Mouse (Mus musculus) megakaryocyte-erythroid progenitor cell, adult 5-6 weeks (primary cell): ENCODE measurements around the gene Serpina3m. TPM values are rescaled to one million over a fixed set of nuclear protein-coding genes. Genes with fewer than 3 reads are reported as not detected.
"Not testable (repeated sequence)": the region's sequence is repeated elsewhere in the genome, so short reads cannot be mapped to it uniquely, and the experiment has no call there.

Source experiments
- ATAC-seq: replicated peaks from 2 replicates; pipeline ENCODE4 v1.8.0; 2016; ENCODE audit warnings: mild to moderate bottlenecking, inconsistent platforms; ENCODE audit not compliant: severe bottlenecking, poor library complexity, low FRiP score, low TSS enrichment
- total RNA-seq, 2 experiments: library from RNA; stranded (forward) in 1 of 2; stranded (reverse) in 1 of 2; fragments of 200-1000, 215-1000 nt in 1 of 2; fragments of >200 nt in 1 of 2; fragmentation: Nextera tagmentation in 1 of 2; gene quantifications; 2 replicates each; pipeline ENCODE4 v1.2.3; 2014 to 2017

The Serpina3m gene
- total RNA-seq, 2 experiments from 2014 or later: not detected

GRCm38 (mm10) chr12:104385987-104386386, 47.7 kb downstream of the Serpina3m start:
- not testable (repeated sequence) for ATAC-seq

DNA sequence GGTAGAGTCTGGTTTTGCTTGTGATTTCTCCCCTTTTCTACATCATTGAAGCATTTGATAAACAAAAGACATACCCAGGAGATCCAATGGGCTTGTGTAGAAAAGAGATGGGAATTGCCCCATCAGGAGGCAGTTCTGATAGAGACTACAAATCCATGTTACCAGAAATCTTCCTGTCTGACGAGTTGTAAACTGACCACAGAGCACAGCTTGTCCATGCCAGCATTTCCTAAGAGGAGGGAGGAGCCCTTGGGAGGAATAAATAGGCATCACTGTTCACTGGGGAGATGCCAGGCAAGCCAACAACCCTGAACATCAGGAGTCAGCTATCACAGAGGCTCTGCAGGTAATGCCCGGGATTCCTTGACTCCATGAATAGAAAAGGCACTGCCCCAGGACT, 48.6 kb downstream of the Serpina3m start:
- not testable (repeated sequence) for ATAC-seq

DNA sequence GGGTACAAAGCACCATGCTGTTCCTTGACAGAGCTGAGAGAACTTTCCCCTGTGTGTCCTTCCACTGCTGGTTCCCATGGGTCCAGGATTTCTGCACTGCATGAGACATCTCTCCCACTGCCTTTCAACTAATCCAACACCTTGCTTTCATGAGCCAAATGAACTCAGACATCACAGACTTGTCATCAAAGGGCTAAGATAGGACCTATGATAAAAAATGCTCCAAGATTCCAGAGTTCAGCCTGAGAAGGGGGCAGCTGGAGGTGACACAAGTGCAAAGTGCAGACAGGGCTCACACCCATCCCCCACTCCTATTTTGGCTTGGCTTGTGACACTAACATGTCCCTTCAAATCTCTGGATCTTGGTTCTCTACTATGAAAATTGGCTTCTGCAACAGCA, 50.2 kb downstream of the Serpina3m start:
- no peak for ATAC-seq

DNA sequence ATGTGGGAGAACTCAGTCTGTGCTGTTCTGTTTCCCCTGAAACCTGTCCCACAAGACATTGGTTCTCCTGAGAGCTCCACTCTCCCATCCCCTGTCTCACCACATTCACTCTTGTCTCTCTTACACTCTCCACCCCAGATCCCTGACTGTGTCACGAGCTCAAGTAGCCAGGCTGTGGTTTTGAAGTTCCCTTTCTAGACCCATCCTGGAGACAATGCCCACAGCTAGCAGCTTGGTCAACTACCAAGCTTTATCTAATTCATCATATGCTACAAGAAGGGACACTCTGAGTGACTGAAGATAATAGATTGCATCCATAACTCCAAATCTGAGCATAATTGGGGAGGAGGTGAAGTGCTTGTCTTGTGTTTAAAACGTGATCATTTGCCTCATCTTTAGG, 52.8 kb downstream of the Serpina3m start:
- ATAC-seq: not testable (repeated sequence)

- ATAC-seq: no peak
Observed at GRCm38 (mm10) chr12:104403968-104404367, 65.7 kb downstream of the Serpina3m start.

DNA sequence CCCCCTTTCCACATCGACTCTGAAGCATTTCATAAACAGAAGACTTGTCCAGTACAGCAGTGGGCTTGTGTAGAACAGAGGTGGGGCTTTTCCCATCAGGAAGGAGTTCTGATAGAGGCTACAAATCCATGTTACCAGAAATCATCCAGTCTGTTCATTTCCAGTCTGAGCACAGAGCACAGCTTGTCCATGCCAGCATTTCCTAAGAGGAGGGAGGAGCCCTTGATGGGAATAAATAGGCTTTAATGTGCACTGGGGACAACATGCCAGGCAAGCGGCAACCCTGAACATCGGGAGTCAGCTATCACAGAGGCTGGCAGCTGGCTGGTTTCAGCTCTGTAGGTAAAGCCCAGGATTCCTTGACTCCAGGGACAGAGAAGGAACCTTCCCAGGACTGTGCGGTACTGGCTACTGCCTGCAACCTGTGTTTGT, 68.2 kb downstream of the Serpina3m start, which contains the start of gene Serpina3n:
Gene Serpina3n (plus strand): TSS at position 276 of the 432 bp plus-strand sequence.
- no peak for ATAC-seq

DNA sequence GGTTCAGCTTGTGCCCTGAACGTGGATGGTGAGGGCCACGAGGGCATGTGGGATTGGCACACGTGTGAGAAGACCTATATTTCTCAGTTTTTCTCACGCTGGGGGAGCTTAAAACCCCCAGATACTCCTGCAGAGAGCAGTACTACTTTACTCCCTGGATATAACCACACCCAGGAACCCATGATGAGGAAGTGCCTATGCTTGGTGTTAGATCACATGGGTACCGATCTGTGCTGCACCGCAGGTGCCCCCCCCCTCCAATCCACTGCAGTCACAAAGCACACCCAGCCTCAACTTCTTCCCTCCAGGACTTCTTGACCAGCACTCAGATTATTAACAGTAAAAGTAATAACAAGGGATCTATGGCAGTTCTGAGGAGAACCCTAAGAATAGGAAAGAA, 74.2 kb downstream of the Serpina3m start:
- ATAC-seq: no peak

GRCm38 (mm10) chr12:104414576-104414975, 76.3 kb downstream of the Serpina3m start:
- no peak for ATAC-seq

GRCm38 (mm10) chr12:104415625-104416315, 77.5 kb downstream of the Serpina3m start:
- ATAC-seq: no peak

DNA sequence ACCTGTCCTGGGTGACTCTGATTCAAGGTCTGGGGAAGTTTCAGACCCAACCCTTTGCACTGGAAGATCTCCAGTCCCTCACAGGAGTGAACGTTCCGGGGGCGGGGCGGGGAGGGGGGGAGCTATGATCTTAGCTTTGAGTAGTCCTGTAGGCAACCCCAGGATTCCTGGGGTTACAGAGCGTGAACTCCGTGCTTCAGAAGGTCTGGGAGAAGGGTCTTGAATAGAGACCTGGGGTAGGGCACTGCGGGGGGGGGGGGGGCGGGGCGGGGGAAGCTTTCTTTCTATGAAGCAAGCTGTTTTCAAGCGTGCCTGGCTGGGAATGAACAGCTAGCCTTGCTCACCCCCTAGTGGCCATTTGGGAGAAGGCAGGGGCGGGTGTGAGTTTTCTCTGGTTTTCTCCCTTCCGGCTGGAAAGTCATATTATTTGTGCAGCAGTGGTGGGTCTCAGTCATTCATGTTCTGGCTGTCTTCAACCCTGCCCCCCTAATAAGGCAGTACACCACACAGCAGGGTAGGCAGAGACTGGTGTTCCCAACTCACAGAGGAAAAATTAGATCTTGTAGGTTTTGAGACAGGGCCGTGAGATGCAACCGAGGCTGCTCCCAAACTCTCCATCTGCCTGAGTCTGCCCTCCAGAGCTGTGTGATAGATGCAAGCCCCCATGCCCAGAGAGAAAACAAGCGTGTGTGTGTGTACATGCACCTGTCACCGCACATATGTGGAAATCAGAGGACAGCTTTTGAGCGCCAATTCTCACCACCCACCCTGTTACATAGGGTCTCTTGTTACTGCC, 80.3 kb downstream of the Serpina3m start:
- ATAC-seq: peak; percentile 66

DNA sequence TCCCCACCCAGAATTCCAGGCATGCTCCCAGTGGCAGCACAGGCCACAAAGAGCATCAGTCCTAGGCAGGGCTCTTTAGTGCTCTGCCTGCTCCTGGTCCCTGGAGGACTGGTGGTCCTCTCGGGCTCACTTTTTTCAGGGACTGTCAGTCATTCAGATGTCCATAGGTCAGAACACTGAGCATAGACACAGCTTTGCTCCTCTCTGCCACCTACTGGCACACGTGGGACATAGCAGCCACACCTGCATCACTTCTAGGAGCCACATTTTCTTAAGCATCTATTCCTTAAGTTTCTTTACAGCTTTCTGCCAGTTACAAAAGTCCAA, 80.8 kb downstream of the Serpina3m start:
- peak; percentile 70 for ATAC-seq

- ATAC-seq: no peak
Observed at GRCm38 (mm10) chr12:104422615-104423392, 84.5 kb downstream of the Serpina3m start.

DNA sequence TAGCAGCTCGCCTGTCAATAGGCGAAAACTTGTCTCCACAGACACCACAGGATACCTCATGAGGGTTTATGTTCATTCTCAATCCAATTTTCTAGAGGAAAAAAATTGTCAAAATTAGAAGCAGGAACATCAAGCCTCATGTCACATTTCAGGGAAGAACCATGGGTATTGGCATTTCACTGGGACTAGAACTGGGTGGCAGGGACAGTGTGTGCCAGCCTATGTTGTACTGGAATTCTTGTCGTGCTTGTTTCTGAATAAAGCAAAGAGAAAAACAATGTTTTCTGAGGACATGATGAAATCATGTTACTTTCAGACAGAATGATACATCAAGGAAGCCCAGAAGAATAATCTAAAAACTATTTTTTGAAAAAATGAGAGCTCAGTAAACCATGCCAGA, 87.3 kb downstream of the Serpina3m start:
- ATAC-seq: no peak

- ATAC-seq: peak; percentile 82
Observed at GRCm38 (mm10) chr12:104426915-104427314, 88.6 kb downstream of the Serpina3m start.

DNA sequence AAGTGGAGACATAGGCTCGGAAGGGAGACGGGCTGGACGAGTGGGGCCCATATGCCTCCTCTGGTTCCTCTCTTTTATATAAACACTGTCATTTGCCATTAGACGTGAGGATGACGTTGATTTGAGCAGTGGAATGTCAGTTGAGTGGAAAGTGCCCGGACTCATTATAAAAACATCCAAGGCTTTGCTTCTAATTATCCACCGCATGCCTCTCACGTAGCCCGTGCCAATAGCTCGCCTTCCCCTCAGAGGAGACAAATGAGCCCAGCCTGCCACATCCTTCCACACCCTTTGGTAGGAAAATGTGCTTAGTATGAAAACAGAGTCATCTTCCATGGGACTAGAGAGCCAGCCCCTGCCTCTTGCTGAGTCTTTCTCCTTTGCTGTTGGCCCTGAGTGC, 93.1 kb downstream of the Serpina3m start:
- no peak for ATAC-seq

DNA sequence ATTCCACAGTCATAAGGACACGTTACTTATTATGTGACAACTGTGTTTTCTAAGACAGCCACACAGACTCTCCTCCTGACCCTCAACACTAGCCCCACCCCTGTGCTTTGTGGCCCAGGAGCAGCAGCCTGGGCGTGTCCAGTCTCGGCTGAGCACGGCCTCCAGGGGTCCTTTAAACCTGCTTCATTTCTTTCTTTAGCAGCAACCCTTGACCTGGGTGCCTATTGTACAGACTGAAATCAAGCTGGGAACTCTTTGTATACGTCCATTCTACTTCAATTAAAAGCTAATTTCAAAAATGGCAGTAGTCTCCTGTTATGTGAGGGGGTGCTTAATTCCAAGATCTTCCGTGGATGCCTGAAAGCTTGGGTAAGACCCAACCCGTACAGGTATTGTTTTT, 94.9 kb downstream of the Serpina3m start:
- ATAC-seq: no peak

- no peak for ATAC-seq
Observed at GRCm38 (mm10) chr12:104433951-104434735, 95.9 kb downstream of the Serpina3m start.

- ATAC-seq: peak; percentile 80
Observed at GRCm38 (mm10) chr12:104440087-104440760, 101.9 kb downstream of the Serpina3m start.

GRCm38 (mm10) chr12:104443716-104444115, 105.4 kb downstream of the Serpina3m start:
- ATAC-seq: no peak
